In genomic region chr9:108057262-108057562, GRCm38 (mm10) we compare ENCODE assay signal across 17 mouse cellular contexts. TPM values are rescaled to one million over a fixed set of nuclear protein-coding genes. Genes with fewer than 3 reads are reported as not detected.
DNase-seq lines count a peak whose midpoint lies in the region; TF ChIP-seq lines count a peak whose summit lies in the region.
"Had no signal": no experiment of that assay in that cellular context is flagged by ENCODE, and none has a peak within 500 bp of the region (broad histone marks: within the 10 kb centered on the region; RNA-seq: fewer than 3 reads in every experiment).

No protein-coding gene starts in this region.

- no peak overlapping the region for H3K27ac ChIP-seq in thymus, adult 2 months (ENCODE audit: control insufficient read depth, insufficient read depth, low read length)
- H3K27ac ChIP-seq: forebrain, embryonic 13.5 days; layer of hippocampus, adult 2 months; left cerebral cortex, adult 2 months; liver, embryonic 15.5 days; midbrain, embryonic 10.5 days had no signal

- H3K36me3 ChIP-seq in thymus, adult 2 months (ENCODE audit: control insufficient read depth, insufficient read depth, low read length) = peaks cover 6% of the 10 kb centered on the region; the same call in 1 of the 2 replicates

- no peak for TF ChIP-seq CTCF in thymus, adult 2 months (IDR thresholded peaks at IDR 0.05; ENCODE audit: borderline replicate concordance, control insufficient read depth, extremely low read depth, insufficient read depth, low read length, poor library complexity)

- 97% methylated on average over 5 of the region's 5 CpGs for WGBS in thymus, adult 2 months

- no peak for TF ChIP-seq POLR2A in thymus, adult 2 months (IDR thresholded peaks at IDR 0.05; ENCODE audit: control insufficient read depth, extremely low read depth, insufficient read depth, low read length, poor library complexity)

- peaks cover 4% of the 10 kb centered on the region for H3K4me1 ChIP-seq in thymus, adult 2 months (replicated peaks; ENCODE audit: control insufficient read depth, insufficient read depth, low read length)

- intact Hi-C loops in gastrocnemius, postnatal 14 days (cut with DNase I; ENCODE audit: low total_unique reads) = no loop called here

- peak; percentile 80 for DNase-seq in gastrocnemius, adult 18-20 months (ENCODE audit: low spot score)
- no peak for DNase-seq in gastrocnemius, postnatal 4 days (ENCODE audit: low spot score in 2 of 2)
- peak; percentile 47 for DNase-seq in testis, postnatal 10 days (ENCODE audit: low spot score)
- DNase-seq in testis, postnatal 14 days (ENCODE audit: low spot score) = no peak
- DNase-seq in gastrocnemius, postnatal 14 days = peak; percentile 71
- DNase-seq in frontal cortex, postnatal 36 days (ENCODE audit: low spot score in 2 of 2) = no peak
- DNase-seq in thymus, adult 2 months = no peak
- DNase-seq: cerebellum, adult 11 months; right cerebral cortex, adult 18-20 months had no signal

- no peak overlapping the region for H3K4me3 ChIP-seq in thymus, adult 2 months (ENCODE audit: control insufficient read depth, insufficient read depth, low read length)
- H3K4me3 ChIP-seq: forebrain, embryonic 13.5 days; layer of hippocampus, adult 2 months; left cerebral cortex, adult 2 months; liver, embryonic 15.5 days; midbrain, embryonic 10.5 days had no signal

- H3K27me3 ChIP-seq in thymus, adult 2 months (ENCODE audit: control insufficient read depth, insufficient read depth, low read length) = no peaks in the 10 kb centered on the region
- H3K27me3 ChIP-seq: forebrain, embryonic 13.5 days; liver, embryonic 15.5 days had no signal

RNA-seq across cellular contexts. Expression of gene Amigo3, which starts 4.3 kb away (rescaled TPM):
- 1 to 10 TPM; 1.8 to 2.0 TPM for total RNA-seq in gastrocnemius, adult 18-20 months (2021)
- 1 to 10 TPM; 3.2 to 3.4 TPM for total RNA-seq in gastrocnemius, postnatal 4 days (2021)
- 1 to 10 TPM; 1.0 to 2.4 TPM for total RNA-seq in gastrocnemius, postnatal 14 days (2021)
- 4.5 and 4.8 TPM in 2 replicates for polyA plus RNA-seq in thymus, adult 2 months (2012; rRNA removed)

RNA-seq across cellular contexts. Expression of gene Gmppb, which starts 8.2 kb away (rescaled TPM):
- 1 to 10 TPM; 4.0 to 4.4 TPM for total RNA-seq in gastrocnemius, adult 18-20 months (2021)
- total RNA-seq in gastrocnemius, postnatal 4 days (2021) = 10 to 100 TPM; 18.2 to 20.6 TPM
- 1 to 10 TPM; 4.7 to 8.3 TPM for total RNA-seq in gastrocnemius, postnatal 14 days (2021)
- polyA plus RNA-seq in thymus, adult 2 months (2012; rRNA removed) = 18.0 and 20.9 TPM in 2 replicates

RNA-seq across cellular contexts. Expression of gene Mst1, which starts 23.0 kb away (rescaled TPM):
- total RNA-seq in gastrocnemius, adult 18-20 months (2021) = not detected
- total RNA-seq in gastrocnemius, postnatal 4 days (2021) = under 1 TPM in 1 of 2 experiments, not detected in 1; 0.36 TPM
- total RNA-seq in gastrocnemius, postnatal 14 days (2021) = not detected
- polyA plus RNA-seq in thymus, adult 2 months (2012; rRNA removed) = 3.3 and 3.5 TPM in 2 replicates
- total RNA-seq: gastrocnemius, postnatal 36 days; layer of hippocampus, adult 2 months; left cerebral cortex, adult 2 months; neutrophil, adult 5-6 weeks had no signal
- polyA plus RNA-seq: forebrain, embryonic 13.5 days; kidney, embryonic 14.5 days had no signal

RNA-seq across cellular contexts. Expression of gene Rnf123, which starts 25.9 kb away (rescaled TPM):
- total RNA-seq in gastrocnemius, adult 18-20 months (2021) = 100 to 1,000 TPM; 134 to 139 TPM
- total RNA-seq in gastrocnemius, postnatal 4 days (2021) = 10 to 100 TPM; 83.8 to 94.8 TPM
- total RNA-seq in gastrocnemius, postnatal 14 days (2021) = 100 to 1,000 TPM; 154 to 161 TPM
- 221 and 246 TPM in 2 replicates for polyA plus RNA-seq in thymus, adult 2 months (2012; rRNA removed)

RNA-seq across cellular contexts. Expression of gene Apeh, which starts 37.2 kb away (rescaled TPM):
- total RNA-seq in gastrocnemius, adult 18-20 months (2021) = 10 to 100 TPM; 25.7 to 27.8 TPM
- total RNA-seq in gastrocnemius, postnatal 4 days (2021) = 10 to 100 TPM; 47.7 to 51.5 TPM
- 10 to 100 TPM; 37.9 to 38.3 TPM for total RNA-seq in gastrocnemius, postnatal 14 days (2021)
- 131 and 163 TPM in 2 replicates for polyA plus RNA-seq in thymus, adult 2 months (2012; rRNA removed)

Comparison
In these comparisons a context has a peak if more than half of its experiments do, and no peak if none do; other contexts are left out.
1. DNase-seq: peak in gastrocnemius, adult 18-20 months (single experiment), testis, postnatal 10 days (single experiment) and gastrocnemius, postnatal 14 days (single experiment); none in gastrocnemius, postnatal 4 days (0 of 2), testis, postnatal 14 days (single experiment), frontal cortex, postnatal 36 days (0 of 2) and thymus, adult 2 months (single experiment).